Mouse (Mus musculus) CH12.LX (cell line): ENCODE results near the gene Bloc1s1. TPM values are rescaled to one million over a fixed set of nuclear protein-coding genes. Genes with fewer than 3 reads are reported as not detected.

Experiments
- DNase-seq: peaks from one replicate; pipeline ENCODE4 v3.0.0-alpha.2; 2013; ENCODE audit errors: extremely low read depth
- H3K27ac ChIP-seq: 2 replicates; pipeline ENCODE4 v1.5.1; 2012; ENCODE audit warnings: low read depth, mild to moderate bottlenecking, control low read depth, moderate library complexity; ENCODE audit not compliant: insufficient read depth
- H3K27me3 ChIP-seq: replicated peaks from 2 replicates; pipeline ENCODE3; 2012; ENCODE audit warnings: inconsistent platforms
- H3K36me3 ChIP-seq, 2 experiments: replicated peaks in 1 of 2; 2 replicates each; pipeline versions ENCODE3 to v1.6.1; 2012; ENCODE audit warnings: inconsistent platforms in 1 of 2, low read length in 1 of 2, mild to moderate bottlenecking in 1 of 2, mixed read lengths in 1 of 2, moderate library complexity in 1 of 2; ENCODE audit not compliant: control insufficient read depth in 1 of 2, insufficient read depth in 1 of 2
- H3K4me1 ChIP-seq, 2 experiments: 2 replicates each; pipeline ENCODE4 v1.6.1; 2012; ENCODE audit warnings: inconsistent platforms in 1 of 2, moderate library complexity in 1 of 2; ENCODE audit not compliant: insufficient read depth in 2 of 2, control insufficient read depth in 1 of 2
- H3K4me2 ChIP-seq: 2 replicates; pipeline ENCODE4 v1.6.1; 2012; ENCODE audit warnings: low read depth, mild to moderate bottlenecking, control low read depth; ENCODE audit not compliant: poor library complexity, insufficient read depth, severe bottlenecking
- H3K4me3 ChIP-seq, 3 experiments: fragments of 150-350 bp in 1 of 3; sonication (generic) in 1 of 3; replicated peaks in 1 of 3; 2 replicates each; pipeline versions ENCODE3 to v1.5.1; 2011 to 2012; ENCODE audit warnings: low read depth in 2 of 3, low read length in 2 of 3, mild to moderate bottlenecking in 2 of 3, moderate library complexity in 2 of 3, control low read depth in 1 of 3, improper control_type of control experiment in 1 of 3, inconsistent platforms in 1 of 3, mixed read lengths in 1 of 3; ENCODE audit not compliant: poor library complexity in 1 of 3
- H3K79me2 ChIP-seq: replicated peaks from 2 replicates; pipeline ENCODE4 v1.6.1; 2012; ENCODE audit warnings: mild to moderate bottlenecking, moderate library complexity; ENCODE audit not compliant: control insufficient read depth, poor library complexity, insufficient read depth, severe bottlenecking; ENCODE audit errors: extremely low read depth
- H3K9ac ChIP-seq: 2 replicates; pipeline ENCODE4 v1.6.1; 2012; ENCODE audit warnings: low read depth, mild to moderate bottlenecking, control low read depth, moderate library complexity; ENCODE audit not compliant: insufficient read depth
- H3K9me3 ChIP-seq: replicated peaks from 2 replicates; pipeline ENCODE3; 2012; ENCODE audit warnings: low read length, inconsistent platforms, mixed read lengths
- CHD1 ChIP-seq: IDR thresholded peaks from 2 replicates; pipeline ENCODE4 v1.6.1; 2012; ENCODE audit warnings: low read depth, low read length, improper control_type of control experiment, inconsistent platforms
- CTCF ChIP-seq, 2 experiments: IDR thresholded peaks in 1 of 2; conservative IDR thresholded peaks in 1 of 2; 2 replicates each; pipeline ENCODE4 v1.5.1; 2011 to 2012; ENCODE audit warnings: low read depth in 2 of 2, low read length in 2 of 2, improper control_type of control experiment in 1 of 2, inconsistent platforms in 1 of 2, mild to moderate bottlenecking in 1 of 2, moderate library complexity in 1 of 2
- EP300 ChIP-seq: IDR thresholded peaks from 2 replicates; pipeline ENCODE4 v1.6.1; 2011; ENCODE audit warnings: low read length, improper control_type of control experiment
- ETS1 ChIP-seq: conservative IDR thresholded peaks from 2 replicates; pipeline ENCODE4 v1.6.1; 2012; ENCODE audit warnings: low read depth, mild to moderate bottlenecking, inconsistent platforms, low read length, improper control_type of control experiment, moderate library complexity
- GABPA ChIP-seq: IDR thresholded peaks from 2 replicates; pipeline ENCODE4 v1.6.1; 2012; ENCODE audit warnings: low read depth, low read length, improper control_type of control experiment, inconsistent platforms; ENCODE audit not compliant: insufficient replicate concordance
- HCFC1 ChIP-seq: IDR thresholded peaks from 2 replicates; pipeline ENCODE4 v1.6.1; 2012; ENCODE audit warnings: low read depth, mild to moderate bottlenecking, inconsistent platforms, low read length, improper control_type of control experiment
- IRF4 ChIP-seq: IDR thresholded peaks from 2 replicates; pipeline ENCODE4 v1.6.1; 2014; ENCODE audit warnings: low read depth, mild to moderate bottlenecking, inconsistent platforms, low read length, improper control_type of control experiment
- MAZ ChIP-seq: IDR thresholded peaks from 2 replicates; pipeline ENCODE4 v1.6.1; 2012; ENCODE audit warnings: low read depth, mild to moderate bottlenecking, inconsistent platforms, low read length, improper control_type of control experiment, moderate library complexity
- MXI1 ChIP-seq: IDR thresholded peaks from 2 replicates; pipeline ENCODE4 v1.6.1; 2011; ENCODE audit warnings: mild to moderate bottlenecking, low read depth, low read length, improper control_type of control experiment
- NELFE ChIP-seq: IDR thresholded peaks from 2 replicates; pipeline ENCODE4 v1.6.1; 2011; ENCODE audit warnings: low read depth, low read length, improper control_type of control experiment
- PAX5 ChIP-seq: IDR thresholded peaks from 2 replicates; pipeline ENCODE4 v1.6.1; 2012; ENCODE audit warnings: low read length, inconsistent platforms, mixed read lengths
- SIN3A ChIP-seq: IDR thresholded peaks from 2 replicates; pipeline ENCODE4 v1.6.1; 2012; ENCODE audit warnings: low read length, improper control_type of control experiment, inconsistent platforms
- SMC3 ChIP-seq: IDR thresholded peaks from 2 replicates; pipeline ENCODE4 v1.6.1; 2011; ENCODE audit warnings: low read depth, low read length, improper control_type of control experiment
- USF1 ChIP-seq: IDR thresholded peaks from 2 replicates; pipeline ENCODE4 v1.6.1; 2014; ENCODE audit warnings: low read depth, mild to moderate bottlenecking, inconsistent platforms, low read length, improper control_type of control experiment
- USF2 ChIP-seq: conservative IDR thresholded peaks from 2 replicates; pipeline ENCODE4 v1.6.1; 2011; ENCODE audit warnings: low read depth, low read length, improper control_type of control experiment
- dilution Hi-C: fragments of 300-500 bp; cut with MboI; formaldehyde crosslinking; loops from 2 replicates; pipeline ENCODE4 v1.14.3; 2020; ENCODE audit warnings: low sequenced_read_pairs; ENCODE audit not compliant: extremely low pct_unique_long_range_greater_than_20kb, extremely low pct_ligation_motif_present
- in situ Hi-C: fragments of 300-500 bp; cut with MboI; formaldehyde crosslinking; loops from 3 replicates; pipeline ENCODE4 v1.14.3; 2019; ENCODE audit warnings: low sequenced_read_pairs, low pct_ligation_motif_present, low pct_unique_long_range_greater_than_20kb, mixed read lengths
- polyA plus RNA-seq: library from polyadenylated mRNA; unstranded; fragments of >175 nt; gene quantifications from 2 replicates; pipeline ENCODE4 v1.2.1, GENCODE M21; 2012; ENCODE audit warnings: low read depth; ENCODE audit not compliant: insufficient read length
- total RNA-seq, 2 experiments: library from RNA; depleted of rRNA; stranded (reverse); fragments of 300-350 nt in 1 of 2; fragments of >200 nt in 1 of 2; gene quantifications; 2 replicates each; pipeline ENCODE4 v1.2.3; 2012 to 2014

The Bloc1s1 gene
- total and polyA plus RNA-seq, 3 experiments: 34.1 to 74.4 (median 37.1) TPM

DNA sequence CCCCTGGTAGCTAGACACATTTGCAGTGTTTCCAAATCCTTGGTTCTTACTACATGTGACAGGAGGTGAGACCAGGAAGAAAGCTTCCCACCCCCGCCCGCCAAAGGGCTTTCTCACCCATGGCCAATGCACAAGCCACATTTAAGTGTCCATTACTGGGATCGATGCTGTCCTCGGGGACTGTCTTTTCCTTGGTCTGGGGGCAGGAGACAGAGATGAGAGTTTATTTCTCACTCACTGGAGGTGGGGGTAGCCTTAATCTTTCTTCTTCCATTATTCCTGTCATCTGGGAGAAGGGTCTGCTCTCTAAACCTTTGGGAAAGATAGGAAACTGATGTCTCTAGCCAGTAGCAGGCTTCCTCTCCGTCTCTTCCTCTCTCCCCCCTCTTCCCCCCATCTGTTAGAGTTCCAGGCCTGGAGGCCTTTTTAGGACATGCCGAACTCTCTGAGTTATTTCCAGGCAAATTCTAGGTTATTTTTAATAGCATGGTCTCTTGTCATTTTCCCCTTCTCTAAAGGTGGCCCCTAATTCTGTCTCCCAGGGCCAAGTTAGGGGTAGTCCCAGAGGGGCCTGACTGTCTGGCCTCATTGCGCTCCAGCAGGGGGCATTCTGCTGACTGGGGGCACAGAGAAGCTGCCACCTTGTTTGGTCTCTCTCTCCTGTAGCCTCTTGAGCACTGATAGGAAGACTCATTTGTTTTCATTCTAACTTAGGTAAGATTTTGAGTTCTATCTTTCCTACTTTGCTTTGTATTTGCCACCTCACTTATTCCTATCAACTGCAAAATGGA is 11.4 kb upstream of the Bloc1s1 start:
- in situ Hi-C loops: no loop called here
- H3K27ac ChIP-seq: no peak overlapping the region
- no peak for TF ChIP-seq IRF4
- TF ChIP-seq GABPA: no peak
- TF ChIP-seq PAX5: no peak
- no peak for TF ChIP-seq MXI1
- no peak for TF ChIP-seq HCFC1
- TF ChIP-seq USF2: no peak
- no peak for TF ChIP-seq EP300
- TF ChIP-seq SMC3: peak; percentile 15
- peak in 1 of 2 experiments; percentile 33; a peak in 1 of 4 replicates for TF ChIP-seq CTCF (conservative IDR thresholded peaks at IDR 0.05 in 1 of 2, IDR thresholded peaks at IDR 0.05 in 1 of 2; ENCODE audit: low read depth in 2 of 2, low read length in 2 of 2)
- H3K4me2 ChIP-seq: no peak overlapping the region
- no peak overlapping the region for H3K4me3 ChIP-seq
- peaks cover 0 to 4% of the 10 kb centered on the region in 2 experiments; a peak in 2 of 4 replicates for H3K4me1 ChIP-seq
- H3K9me3 ChIP-seq: no peaks in the 10 kb centered on the region
- no peaks in the 10 kb centered on the region for H3K36me3 ChIP-seq
- DNase-seq: no peak
- H3K9ac ChIP-seq: no peak overlapping the region
- dilution Hi-C loops: no loop called here
- H3K27me3 ChIP-seq: peaks cover 44% of the 10 kb centered on the region
- H3K79me2 ChIP-seq: no peaks in the 10 kb centered on the region

DNA sequence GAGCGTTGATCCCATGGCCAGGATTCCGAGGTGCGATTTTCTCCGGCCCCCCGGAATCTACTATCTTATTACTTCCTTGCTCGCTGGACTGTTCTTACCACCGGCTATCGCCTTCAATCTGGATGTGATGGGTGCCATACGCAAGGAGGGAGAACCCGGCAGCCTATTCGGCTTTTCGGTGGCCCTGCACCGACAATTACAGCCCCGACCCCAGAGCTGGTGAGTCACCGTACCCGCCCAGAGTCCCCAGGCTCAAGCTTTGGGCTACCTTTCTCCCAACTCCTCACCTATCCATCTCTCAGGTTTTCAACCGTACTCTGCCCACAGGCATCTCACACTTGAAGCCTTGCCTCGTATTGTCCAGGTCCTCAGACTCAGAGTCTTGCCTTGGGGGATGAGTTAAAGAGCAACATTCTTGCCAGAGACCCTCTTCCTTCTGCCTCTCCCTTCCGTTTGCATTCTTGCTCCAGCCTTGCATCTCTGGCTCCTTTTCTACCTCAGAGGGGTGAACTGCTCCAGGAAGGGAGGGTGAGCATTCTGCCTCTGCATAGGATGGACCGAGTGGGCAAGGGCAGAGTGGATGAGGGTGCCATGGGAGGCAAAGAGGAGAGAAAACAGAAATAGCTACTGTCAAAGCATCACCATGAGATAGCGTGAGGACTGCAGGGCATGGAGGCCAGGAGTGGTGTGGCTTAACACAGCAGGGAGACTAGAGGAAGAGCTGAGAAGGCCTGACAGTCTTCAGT is 10.3 kb upstream of the Bloc1s1 start:
- Histone ChIP-seq H3K27me3 (peaks cover 51% of the 10 kb centered on the region), H3K9ac (no peak overlapping the region), H3K9me3 (no peaks in the 10 kb centered on the region), H3K4me2 (peak overlapping the region; percentile 57), H3K79me2 (no peaks in the 10 kb centered on the region), H3K4me1 (peaks cover 0 to 4% of the 10 kb centered on the region in 2 experiments; a peak in 2 of 4 replicates), H3K27ac (no peak overlapping the region), H3K4me3 (no peak overlapping the region), H3K36me3 (no peaks in the 10 kb centered on the region)
- TF ChIP-seq MAZ: no peak
- no peak for TF ChIP-seq CHD1
- TF ChIP-seq USF1: no peak
- no peak for TF ChIP-seq ETS1
- TF ChIP-seq SIN3A: no peak
- no peak for TF ChIP-seq NELFE
- no peak for DNase-seq
- dilution Hi-C loops: no loop called here
- in situ Hi-C loops: no loop called here
